Mouse (Mus musculus): ENCODE results near the gene Armc5.
A peak's percentile ranks its signal among the peaks of the same experiment; 100 is the strongest.

The Armc5 gene

GRCm38 (mm10) chr7:128246496-128247391 lies 9.6 kb downstream of the Armc5 start, which contains the start of gene Tgfb1i1:
TSS of gene Tgfb1i1 (plus strand) at chr7:128246812.
- DNase-seq: no peak

GRCm38 (mm10) chr7:128247443-128247842 lies 10.3 kb downstream of the Armc5 start:
- DNase-seq: peak; percentile 82

GRCm38 (mm10) chr7:128248081-128249042 lies 11.2 kb downstream of the Armc5 start:
- no peak for DNase-seq

GRCm38 (mm10) chr7:128249998-128250397 lies 12.9 kb downstream of the Armc5 start:
- DNase-seq: no peak

- DNase-seq: peak; percentile 57
Measured at GRCm38 (mm10) chr7:128251946-128252345, 14.8 kb downstream of the Armc5 start.

- DNase-seq: peak; percentile 94
Measured at GRCm38 (mm10) chr7:128252609-128253008, 15.5 kb downstream of the Armc5 start.

GRCm38 (mm10) chr7:128254978-128255377 lies 17.8 kb downstream of the Armc5 start:
- DNase-seq: no peak

- no peak for DNase-seq
Measured at GRCm38 (mm10) chr7:128255757-128256156, 18.6 kb downstream of the Armc5 start.

GRCm38 (mm10) chr7:128256783-128257334 lies 19.7 kb downstream of the Armc5 start:
- no peak for DNase-seq

GRCm38 (mm10) chr7:128265411-128265810 lies 28.3 kb downstream of the Armc5 start, which contains the start of gene Slc5a2:
TSS of gene Slc5a2 (plus strand) at chr7:128265657.
- DNase-seq: no peak

GRCm38 (mm10) chr7:128266056-128266455 lies 28.9 kb downstream of the Armc5 start:
- no peak for DNase-seq

GRCm38 (mm10) chr7:128267391-128267790 lies 30.2 kb downstream of the Armc5 start:
- no peak for DNase-seq

GRCm38 (mm10) chr7:128267813-128268212 lies 30.7 kb downstream of the Armc5 start:
- no peak for DNase-seq

GRCm38 (mm10) chr7:128270431-128270850 lies 33.3 kb downstream of the Armc5 start:
- DNase-seq: no peak

GRCm38 (mm10) chr7:128271496-128271895 lies 34.4 kb downstream of the Armc5 start:
- DNase-seq: no peak

GRCm38 (mm10) chr7:128276051-128276450 lies 38.9 kb downstream of the Armc5 start:
- DNase-seq: no peak

GRCm38 (mm10) chr7:128279750-128280149 lies 42.6 kb downstream of the Armc5 start:
- DNase-seq: no peak

- no peak for DNase-seq
Measured at GRCm38 (mm10) chr7:128281765-128282164, 44.6 kb downstream of the Armc5 start.

GRCm38 (mm10) chr7:128282532-128283244 lies 45.5 kb downstream of the Armc5 start:
- DNase-seq: no peak

- no peak for DNase-seq
Measured at GRCm38 (mm10) chr7:128284047-128284446, 46.9 kb downstream of the Armc5 start.

- DNase-seq: no peak
Measured at GRCm38 (mm10) chr7:128285060-128285459, 47.9 kb downstream of the Armc5 start.

- DNase-seq: peak; percentile 15
Measured at GRCm38 (mm10) chr7:128288923-128289544, 51.9 kb downstream of the Armc5 start.

Data from thymus, postnatal 14 days (tissue).